ENCODE assay signal across 18 mouse cellular contexts in genomic region chr5:80706645-80707056, GRCm38 (mm10).
DNase-seq lines count a peak whose midpoint lies in the region; ATAC-seq and TF ChIP-seq lines count a peak whose summit lies in the region.
"Had no signal": no experiment of that assay in that cellular context is flagged by ENCODE, and none has a peak within 500 bp of the region (broad histone marks: within the 10 kb centered on the region; RNA-seq: fewer than 3 reads in every experiment).

No protein-coding gene starts in this region.

- H3K27me3 ChIP-seq in heart, embryonic 12.5 days (replicated peaks) = no peaks in the 10 kb centered on the region
- H3K27me3 ChIP-seq: hindbrain, embryonic 15.5 days; liver, embryonic 13.5 days; neural tube, embryonic 12.5 days; stomach, embryonic 15.5 days had no signal

- ATAC-seq in heart, embryonic 12.5 days (ENCODE audit: insufficient number of reproducible peaks, low FRiP score) = no peak
- ATAC-seq: forebrain, embryonic 16.5 days had no signal

- no peak for TF ChIP-seq CTCF in lung, adult 2 months (IDR thresholded peaks at IDR 0.05; ENCODE audit: insufficient read depth, low read length)

- no peak overlapping the region for H3K9ac ChIP-seq in heart, embryonic 12.5 days
- H3K9ac ChIP-seq: hindbrain, embryonic 15.5 days; liver, embryonic 13.5 days; neural tube, embryonic 12.5 days; stomach, embryonic 15.5 days had no signal

- 40% methylated on average over 8 of the region's 8 CpGs for WGBS in heart, embryonic 12.5 days
- 50% methylated on average over 8 of the region's 8 CpGs for WGBS in lung, adult 2 months

- H3K36me3 ChIP-seq in heart, embryonic 12.5 days = no peaks in the 10 kb centered on the region
- H3K36me3 ChIP-seq: hindbrain, embryonic 15.5 days; liver, embryonic 13.5 days; neural tube, embryonic 12.5 days; stomach, embryonic 15.5 days had no signal

- H3K4me1 ChIP-seq in heart, embryonic 12.5 days (replicated peaks) = no peaks in the 10 kb centered on the region
- no peaks in the 10 kb centered on the region for H3K4me1 ChIP-seq in lung, adult 2 months (ENCODE audit: control insufficient read depth, insufficient read depth, low read length)
- H3K4me1 ChIP-seq: hindbrain, embryonic 15.5 days; liver, embryonic 13.5 days; neural tube, embryonic 12.5 days; stomach, embryonic 15.5 days had no signal

- peak overlapping the region; percentile 49 for H3K4me2 ChIP-seq in heart, embryonic 12.5 days
- H3K4me2 ChIP-seq: hindbrain, embryonic 15.5 days; liver, embryonic 13.5 days; neural tube, embryonic 12.5 days; stomach, embryonic 15.5 days had no signal

- TF ChIP-seq POLR2A in lung, adult 2 months (IDR thresholded peaks at IDR 0.05; ENCODE audit: borderline replicate concordance, extremely low read depth, low read depth, low read length) = no peak

- H3K27ac ChIP-seq in heart, embryonic 12.5 days (ENCODE audit: poor library complexity, severe bottlenecking) = no peak overlapping the region
- H3K27ac ChIP-seq: hindbrain, embryonic 15.5 days; liver, embryonic 13.5 days; neural tube, embryonic 12.5 days; stomach, embryonic 15.5 days had no signal

- DNase-seq in A20 (ENCODE audit: low read depth, low spot score) (peak; percentile 69), WW6 (ENCODE audit: low read depth, low spot score) (peak; percentile 1)
- DNase-seq in heart, postnatal 4 days = peak; percentile 38
- DNase-seq in lung, adult 18-20 months = no peak
- no peak for DNase-seq in right cerebral cortex, postnatal 4 days
- DNase-seq in lung, adult 2 months = no peak
- DNase-seq: adrenal gland, postnatal 25 days; cerebellum, adult 9-10 months; kidney, adult 2 months; kidney, postnatal 4 days; layer of hippocampus, postnatal 36 days; liver, embryonic 13.5 days; lung, postnatal 10 days had no signal

- H3K4me3 ChIP-seq in heart, embryonic 12.5 days = peak overlapping the region; percentile 22; the same call in 1 of the 2 replicates
- H3K4me3 ChIP-seq in lung, adult 2 months (replicated peaks; ENCODE audit: extremely low read depth, low read depth, low read length) = no peak overlapping the region
- H3K4me3 ChIP-seq: hindbrain, embryonic 15.5 days; liver, embryonic 13.5 days; neural tube, embryonic 12.5 days; stomach, embryonic 15.5 days had no signal

- H3K9me3 ChIP-seq in heart, embryonic 12.5 days (replicated peaks) = no peaks in the 10 kb centered on the region
- H3K9me3 ChIP-seq: hindbrain, embryonic 15.5 days; liver, embryonic 13.5 days; neural tube, embryonic 12.5 days; stomach, embryonic 15.5 days had no signal

Comparison
In these comparisons a context has a peak if more than half of its experiments do, and no peak if none do; other contexts are left out.
1. DNase-seq: peak in A20 (single experiment), WW6 (single experiment) and heart, postnatal 4 days (single experiment); none in lung, adult 18-20 months (0 of 2), right cerebral cortex, postnatal 4 days (single experiment) and lung, adult 2 months (single experiment).